Mouse (Mus musculus): ENCODE measurements around the gene Atp9a.
A peak's percentile ranks its signal among the peaks of the same experiment; 100 is the strongest.

Atp9a gene

DNA sequence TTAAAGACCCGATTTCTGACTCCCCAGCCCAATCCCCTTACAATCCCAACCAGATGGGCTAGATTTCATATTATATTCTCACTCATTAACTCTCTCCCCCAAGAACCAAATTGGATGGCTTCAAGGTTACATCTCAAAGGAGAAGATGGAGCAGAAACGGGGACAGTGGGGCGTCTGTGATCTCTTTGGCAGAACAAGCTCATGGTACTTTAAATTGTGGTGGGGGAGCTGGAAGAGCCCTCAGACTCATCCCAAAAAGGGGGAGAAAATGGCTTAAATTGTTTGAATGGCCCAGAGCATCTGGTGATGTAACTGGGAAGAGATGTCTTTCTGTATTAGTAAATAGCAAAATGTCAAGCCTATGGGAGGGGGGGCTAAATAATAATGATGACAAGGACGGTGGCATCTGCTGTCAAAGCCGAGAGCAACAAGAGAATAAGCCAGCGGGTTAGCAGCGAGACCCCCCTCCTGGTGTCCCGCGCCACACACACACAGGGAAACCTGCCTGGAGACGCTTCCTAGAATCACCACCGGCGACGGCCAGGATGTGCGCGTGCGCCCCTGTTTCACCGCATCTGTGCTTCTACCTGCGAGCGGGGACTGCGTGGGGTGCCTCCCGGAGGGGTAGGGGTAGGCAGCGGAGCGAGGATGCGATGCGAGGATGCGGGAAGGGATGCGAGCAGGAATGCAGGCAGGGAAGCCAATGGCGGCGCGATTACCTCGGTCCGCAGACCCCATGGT, 141.3 kb downstream of the Atp9a start:
- DNase-seq (ENCODE audit: low spot score): peak; percentile 30

DNA sequence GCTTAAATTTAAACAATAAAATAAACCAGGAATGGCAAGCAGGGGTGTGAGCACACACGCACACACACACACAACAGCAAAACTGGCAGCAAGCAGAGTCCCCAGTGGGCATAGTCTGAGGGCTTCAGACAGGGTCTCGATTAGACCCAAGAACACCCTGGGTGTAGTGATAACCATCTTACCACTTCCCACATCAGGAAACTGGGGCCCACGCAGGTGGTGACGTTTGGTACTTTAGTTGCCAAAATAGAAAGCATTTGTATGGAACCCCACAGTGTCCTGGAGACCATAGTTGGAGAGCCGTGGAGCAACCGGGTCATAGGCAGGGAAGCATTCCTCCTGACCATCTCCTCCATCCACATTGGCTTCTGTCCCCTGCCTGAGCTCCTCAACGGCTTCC, 146.5 kb downstream of the Atp9a start:
- DNase-seq (ENCODE audit: low spot score): no peak

DNA sequence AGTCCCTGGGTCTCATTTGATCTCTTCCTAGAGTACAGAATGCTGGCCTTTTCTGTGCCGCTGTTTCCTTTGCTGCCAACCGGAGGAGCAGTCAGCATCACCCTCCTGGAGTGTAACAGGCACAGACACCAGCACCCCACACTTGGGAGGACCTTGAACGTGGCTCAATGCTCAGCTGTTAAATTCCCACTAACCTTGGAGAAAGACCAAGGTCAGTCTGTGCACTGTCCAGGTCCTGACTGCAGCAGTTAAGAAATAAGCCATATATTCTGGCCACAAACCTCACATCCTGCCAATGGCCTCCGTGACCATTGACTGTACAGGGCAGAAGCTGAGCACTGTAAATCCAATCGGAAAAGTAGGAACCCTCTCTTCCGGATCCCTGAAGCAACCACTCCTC, 148.5 kb downstream of the Atp9a start:
- no peak for DNase-seq (ENCODE audit: low spot score)

DNA sequence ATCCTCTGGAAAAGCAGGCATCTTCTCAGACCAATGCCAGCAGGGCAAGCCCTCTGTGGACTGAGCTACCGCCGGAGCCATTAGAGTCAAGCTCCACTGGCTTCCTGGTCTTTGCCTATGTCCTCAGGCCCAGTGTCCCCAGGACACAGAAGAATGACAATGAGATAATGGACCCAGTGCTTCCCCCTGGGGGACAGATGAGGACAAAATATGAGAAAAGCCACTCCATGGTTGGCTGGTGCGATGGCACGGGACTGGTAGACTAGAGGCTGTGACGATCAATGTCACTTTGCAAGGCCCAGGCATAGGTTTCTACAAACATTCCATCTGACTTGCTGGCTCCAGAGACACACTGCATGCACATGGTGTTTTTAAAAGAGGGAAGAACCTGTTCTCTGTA, 149.2 kb downstream of the Atp9a start:
- no peak for DNase-seq (ENCODE audit: low spot score)

DNA sequence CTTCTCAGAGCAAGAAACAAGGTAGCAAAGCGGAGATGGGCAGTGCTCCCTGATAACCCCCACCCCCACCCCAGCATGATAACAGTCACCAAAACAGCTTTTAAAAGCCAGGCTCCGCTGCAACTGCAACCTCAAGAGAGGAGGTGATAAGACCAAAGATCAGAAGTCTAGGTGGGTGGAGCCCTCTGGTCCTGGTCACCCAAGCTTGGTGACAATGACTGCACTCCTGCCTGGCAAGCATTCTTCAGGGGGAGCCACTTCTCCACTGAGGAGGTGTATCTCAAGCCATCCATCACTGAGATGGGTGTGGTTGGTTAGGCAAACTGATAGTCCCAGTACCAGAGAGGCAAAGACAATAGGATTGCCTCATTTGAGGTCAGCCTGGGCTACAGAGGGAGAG, 151.1 kb downstream of the Atp9a start:
- DNase-seq (ENCODE audit: low spot score): no peak

DNA sequence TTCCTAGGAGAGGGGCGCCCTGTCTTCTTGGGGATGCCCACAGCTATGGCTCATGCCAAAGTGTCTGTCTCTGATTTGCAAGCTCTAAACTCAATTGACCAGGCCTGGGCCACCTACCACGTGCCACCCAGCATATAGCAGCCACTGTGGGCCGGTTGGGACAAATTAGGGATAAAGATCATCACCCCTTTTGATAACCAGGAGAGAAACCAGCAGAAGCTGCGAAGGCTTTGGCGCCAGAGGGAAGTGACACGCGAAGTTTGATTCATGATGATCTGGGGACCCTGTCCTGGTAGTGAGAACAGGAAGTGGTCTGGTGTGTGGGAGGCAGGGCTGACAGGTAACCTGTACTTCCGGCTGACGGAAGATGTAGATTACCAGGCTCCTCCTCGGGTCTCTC, 151.7 kb downstream of the Atp9a start:
- no peak for DNase-seq (ENCODE audit: low spot score)

DNA sequence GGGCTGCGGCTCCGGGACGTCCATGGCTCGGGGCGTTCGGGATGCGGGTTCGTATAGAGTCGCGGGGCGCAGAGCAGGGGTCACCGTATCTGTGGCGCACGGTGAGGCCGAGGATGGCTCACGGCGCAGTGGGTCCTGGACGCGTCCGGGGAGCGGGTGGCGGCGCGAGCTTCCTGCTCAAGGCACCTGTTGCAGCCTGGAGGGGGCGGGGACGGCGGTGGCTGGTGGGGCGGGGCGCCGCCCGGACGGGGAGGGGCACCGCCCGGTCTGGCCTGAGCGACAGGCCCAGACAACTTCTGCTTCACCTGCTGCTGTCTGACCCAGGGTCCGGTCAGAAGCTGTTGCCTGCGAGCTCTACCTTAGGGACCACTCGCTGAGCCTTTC, 152.0 kb downstream of the Atp9a start:
- DNase-seq (ENCODE audit: low spot score): no peak

DNA sequence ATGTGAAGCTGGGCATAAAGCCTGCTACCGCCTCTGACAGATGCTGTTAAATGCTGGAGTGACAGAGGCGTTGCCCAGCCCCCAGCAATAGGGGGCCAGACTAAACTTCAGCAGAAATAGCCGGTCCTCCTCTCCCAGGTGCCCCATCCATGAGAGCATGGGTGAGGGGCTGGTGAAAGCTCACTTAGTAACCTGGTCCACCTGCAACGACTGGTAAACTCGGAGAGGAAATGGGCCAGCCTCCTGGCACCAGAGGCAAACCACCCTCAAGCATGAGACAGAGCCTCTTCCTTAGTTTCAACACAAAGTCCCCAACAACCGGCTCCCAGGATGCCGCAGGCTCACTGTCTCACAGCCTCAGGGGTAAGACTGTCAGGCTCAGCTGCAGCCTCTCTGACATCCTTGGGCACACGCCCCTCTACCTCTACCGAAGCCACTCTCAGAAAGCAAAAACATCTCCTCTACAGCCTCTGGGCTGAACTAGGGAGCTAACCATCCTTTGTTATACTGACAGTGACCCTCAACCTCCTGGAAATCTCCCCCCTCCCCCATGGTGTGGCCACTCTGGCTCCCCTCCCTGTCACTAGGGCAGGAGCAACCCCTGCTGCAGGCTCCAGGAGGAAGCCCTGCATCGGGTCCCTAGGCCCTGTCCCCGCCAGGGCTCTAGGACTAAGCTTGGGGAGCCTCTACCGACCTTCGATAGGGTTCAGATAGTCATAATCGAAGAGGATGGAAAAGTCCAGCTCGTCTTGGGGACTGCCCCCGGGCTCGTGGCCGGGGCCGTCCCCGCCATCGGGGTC, 152.6 kb downstream of the Atp9a start:
- no peak for DNase-seq (ENCODE audit: low spot score)

DNA sequence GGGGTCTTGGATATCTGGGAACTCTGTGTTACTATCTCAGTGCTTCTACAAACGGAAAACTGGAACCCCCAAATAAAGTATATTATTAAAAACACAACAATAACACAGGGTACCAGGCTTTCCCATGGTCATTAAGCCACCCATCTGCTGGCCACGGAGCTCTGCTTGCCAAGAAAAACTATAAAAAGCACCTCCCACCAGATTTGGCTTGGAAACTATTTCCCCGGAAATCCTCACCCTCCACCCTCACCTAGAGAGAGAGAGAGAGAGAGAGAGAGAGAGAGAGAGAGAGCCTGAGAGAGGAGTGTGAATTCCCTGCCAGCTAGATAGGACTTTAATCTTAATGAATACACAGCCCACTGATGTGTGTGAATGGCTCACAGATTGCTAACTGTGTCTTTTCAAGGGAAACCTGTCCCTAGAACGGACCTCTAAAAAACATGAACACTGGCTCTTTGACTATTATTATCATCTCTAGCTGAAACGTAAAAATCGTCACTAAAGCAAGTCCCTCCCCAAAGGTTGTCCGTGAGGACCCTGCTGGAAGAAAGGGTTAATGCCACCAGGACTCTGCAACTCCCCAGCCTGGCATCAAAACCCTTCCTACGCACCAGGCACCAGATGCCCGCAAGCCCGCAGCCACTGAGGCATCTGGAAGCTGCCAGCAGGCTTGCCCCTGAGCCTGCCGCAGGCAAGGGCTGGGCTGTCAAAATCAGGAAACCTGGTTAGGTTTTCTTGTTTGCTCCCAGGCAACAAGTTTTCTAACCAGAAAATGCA, 153.4 kb downstream of the Atp9a start:
- no peak for DNase-seq (ENCODE audit: low spot score)

DNA sequence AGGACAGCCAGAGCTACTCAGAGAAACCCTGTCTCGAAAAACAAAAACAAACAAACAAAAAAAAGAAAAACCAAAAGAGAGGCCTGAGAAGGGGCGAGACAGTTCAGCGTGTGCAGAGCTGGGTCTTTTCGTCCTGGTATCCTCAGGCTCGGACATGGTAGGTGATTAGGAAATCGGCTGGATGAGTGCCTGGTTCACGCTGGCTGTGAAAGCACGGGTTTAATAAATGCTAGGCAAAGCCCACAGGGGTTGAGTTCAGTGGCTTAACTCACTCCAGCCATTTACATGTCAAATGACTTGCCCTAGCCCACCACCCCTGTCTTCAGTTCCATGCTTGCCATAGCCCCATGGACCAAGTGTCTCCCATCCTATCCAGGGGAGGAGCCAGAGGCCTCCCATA, 155.1 kb downstream of the Atp9a start:
- no peak for DNase-seq (ENCODE audit: low spot score)

DNA sequence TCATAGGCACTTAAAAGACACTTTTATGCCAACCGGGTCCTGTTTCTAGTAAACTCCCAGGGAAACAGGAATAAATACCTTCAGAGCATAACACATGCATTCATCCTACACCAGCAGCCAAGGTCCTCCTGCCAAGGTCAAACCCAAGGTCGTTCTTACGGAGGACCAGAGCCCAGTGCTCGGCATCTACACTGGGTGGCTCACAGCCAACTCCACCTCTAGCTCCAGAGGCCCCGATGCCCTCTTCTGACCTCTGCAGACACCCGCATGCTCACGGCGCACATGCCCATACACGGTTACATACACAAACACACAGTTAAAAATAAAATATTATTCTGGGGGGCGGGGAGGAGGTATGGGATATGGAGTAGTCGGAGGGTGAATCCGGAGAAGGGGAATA, 155.7 kb downstream of the Atp9a start:
- no peak for DNase-seq (ENCODE audit: low spot score)

DNA sequence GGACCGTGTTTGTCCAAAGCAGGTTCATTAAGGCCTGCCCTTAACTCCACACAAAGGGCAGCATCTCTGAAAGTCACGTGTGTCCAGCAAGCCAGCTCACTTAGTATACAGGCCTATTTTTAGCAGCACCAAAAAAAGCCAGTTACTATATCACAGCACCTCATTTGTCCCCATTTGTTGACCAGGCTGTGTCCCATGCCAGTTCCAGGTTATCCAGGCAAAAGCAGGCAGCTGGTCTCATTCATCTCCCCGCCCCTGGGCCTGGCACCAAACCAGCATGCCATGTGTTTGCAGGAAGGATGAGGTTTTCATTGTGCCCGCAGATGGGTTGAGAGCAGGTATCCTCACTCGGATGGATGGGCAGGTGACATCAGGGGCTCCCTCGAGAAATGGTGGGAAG, 157.4 kb downstream of the Atp9a start:
- DNase-seq (ENCODE audit: low spot score): no peak
